Comparison of ENCODE assay signal across 14 mouse cellular contexts in genomic region chr7:123212316-123212715, GRCm38 (mm10). TPM values are rescaled to one million over a fixed set of nuclear protein-coding genes. Genes with fewer than 3 reads are reported as not detected.
"Had no signal": no experiment of that assay in that cellular context is flagged by ENCODE, and none has a peak within 500 bp of the region (broad histone marks: within the 10 kb centered on the region; RNA-seq: fewer than 3 reads in every experiment).

No protein-coding gene starts in this region.

- H3K36me3 ChIP-seq: limb, embryonic 12.5 days; liver, embryonic 15.5 days; midbrain, embryonic 13.5 days; stomach, embryonic 15.5 days had no signal

- DNase-seq: kidney, postnatal 10 days; kidney, postnatal 4 days; liver; lung, adult 2 months; lung, postnatal 36 days; right cerebral cortex, postnatal 4 days; spleen, adult 18-20 months; thymus, postnatal 4 days had no signal

- H3K9me3 ChIP-seq: limb, embryonic 12.5 days; liver, embryonic 15.5 days; midbrain, embryonic 13.5 days; stomach, embryonic 15.5 days had no signal

- H3K27me3 ChIP-seq: limb, embryonic 12.5 days; liver, embryonic 15.5 days; midbrain, embryonic 13.5 days; stomach, embryonic 15.5 days had no signal

- H3K4me3 ChIP-seq: layer of hippocampus, adult 2 months; limb, embryonic 12.5 days; liver, embryonic 15.5 days; midbrain, embryonic 13.5 days; stomach, embryonic 15.5 days had no signal

- H3K27ac ChIP-seq: layer of hippocampus, adult 2 months; limb, embryonic 12.5 days; liver, embryonic 15.5 days; midbrain, embryonic 13.5 days; stomach, embryonic 15.5 days had no signal

- H3K9ac ChIP-seq: limb, embryonic 12.5 days; liver, embryonic 15.5 days; midbrain, embryonic 13.5 days; stomach, embryonic 15.5 days had no signal

RNA-seq across cellular contexts. Expression of gene Slc5a11, which starts 2.3 kb away (rescaled TPM):
- polyA plus RNA-seq: lung, postnatal 0 days had no signal
